Mouse (Mus musculus) intestine, embryonic 14.5 days (tissue): ENCODE results near the gene Adra2b. TPM values are rescaled to one million over a fixed set of nuclear protein-coding genes. Genes with fewer than 3 reads are reported as not detected.

ENCODE experiments used
- ATAC-seq: fragments of 200-750 bp; cut with Nextera tagmentation; replicated peaks from 2 replicates; pipeline ENCODE4 v1.8.0; 2017; ENCODE audit warnings: low read depth, moderate number of reproducible peaks, moderate TSS enrichment, moderate library complexity; ENCODE audit not compliant: low FRiP score, low TSS enrichment
- DNase-seq: peaks from one replicate; pipeline ENCODE4 v3.0.0-alpha.2; 2018; ENCODE audit warnings: low spot score
- H3K27ac ChIP-seq: fragments of 300-500 bp; sonication (generic); 2 replicates; pipeline ENCODE4 v1.5.1; 2014; ENCODE audit warnings: low read depth, mild to moderate bottlenecking, control low read depth
- H3K27me3 ChIP-seq: fragments of 300-500 bp; sonication (generic); replicated peaks from 2 replicates; pipeline ENCODE4 v1.6.1; 2014; ENCODE audit warnings: low read length, control low read depth; ENCODE audit not compliant: control insufficient read depth, insufficient read depth
- H3K36me3 ChIP-seq: fragments of 300-500 bp; sonication (generic); 2 replicates; pipeline ENCODE4 v1.6.1; 2014; ENCODE audit warnings: low read length, control low read depth; ENCODE audit not compliant: control insufficient read depth, insufficient read depth
- H3K4me1 ChIP-seq: fragments of 300-500 bp; sonication (generic); replicated peaks from 2 replicates; pipeline ENCODE4 v1.6.1; 2014; ENCODE audit warnings: low read length, control low read depth, mixed read lengths; ENCODE audit not compliant: control insufficient read depth, insufficient read depth
- H3K4me2 ChIP-seq: fragments of 300-500 bp; sonication (generic); 2 replicates; pipeline ENCODE4 v1.6.1; 2014; ENCODE audit warnings: low read length
- H3K4me3 ChIP-seq: fragments of 300-500 bp; sonication (generic); 2 replicates; pipeline ENCODE4 v1.5.1; 2014; ENCODE audit warnings: low read depth, low read length, control low read depth, mixed read lengths
- H3K9ac ChIP-seq: fragments of 300-500 bp; sonication (generic); 2 replicates; pipeline ENCODE4 v1.6.1; 2014; ENCODE audit warnings: mild to moderate bottlenecking, low read length
- H3K9me3 ChIP-seq: fragments of 300-500 bp; sonication (generic); 2 replicates; pipeline ENCODE4 v1.6.1; 2016; ENCODE audit warnings: low read length, control low read depth; ENCODE audit not compliant: control insufficient read depth
- WGBS: fragments of 180-500 bp; shearing (Covaris S2); extraction: QIAGEN DNeasy Blood & Tissue Kit; methylation state at CpG from one replicate; pipeline ENCODE4 v1.1.7; 2014; 5-methylcytosine and 5-hydroxymethylcytosine counted together
- polyA plus RNA-seq: library from polyadenylated mRNA; unstranded; fragments of >200 nt; fragmentation: Nextera tagmentation; extraction: Ambion mirVana; gene quantifications from 2 replicates; pipeline ENCODE4 v1.2.1, GENCODE M21; 2014

The Adra2b gene
- polyA plus RNA-seq, 1 experiment from 2014 or later = 0.85 TPM

DNA sequence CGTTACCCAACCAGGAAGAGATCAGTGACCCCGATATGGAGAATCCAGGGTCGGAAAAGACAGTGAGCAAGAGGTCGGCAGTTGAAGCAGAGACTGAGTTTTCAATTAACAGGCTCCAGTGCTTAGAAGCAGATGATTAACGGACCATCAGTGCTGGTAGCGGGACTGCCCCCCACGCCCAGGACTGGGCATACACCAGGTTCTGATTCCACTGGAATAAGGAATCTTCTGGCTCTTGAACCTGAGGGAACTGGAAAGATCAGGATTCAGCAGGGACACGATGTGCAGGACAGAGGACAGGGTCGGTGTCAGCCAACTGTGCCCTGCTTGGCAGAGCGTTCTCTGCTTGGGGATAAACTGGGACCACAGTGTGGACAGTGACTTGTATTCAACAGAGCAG lies 52.8 kb downstream of the Adra2b start:
- WGBS = 51% methylated on average over 10 of the region's 10 CpGs
- Histone ChIP-seq H3K27ac (no peak overlapping the region), H3K9ac (no peak overlapping the region), H3K36me3 (no peaks in the 10 kb centered on the region), H3K4me3 (no peak overlapping the region), H3K4me2 (no peak overlapping the region), H3K4me1 (no peaks in the 10 kb centered on the region), H3K27me3 (no peaks in the 10 kb centered on the region), H3K9me3 (no peaks in the 10 kb centered on the region)
- DNase-seq (no peak), ATAC-seq (no peak)

DNA sequence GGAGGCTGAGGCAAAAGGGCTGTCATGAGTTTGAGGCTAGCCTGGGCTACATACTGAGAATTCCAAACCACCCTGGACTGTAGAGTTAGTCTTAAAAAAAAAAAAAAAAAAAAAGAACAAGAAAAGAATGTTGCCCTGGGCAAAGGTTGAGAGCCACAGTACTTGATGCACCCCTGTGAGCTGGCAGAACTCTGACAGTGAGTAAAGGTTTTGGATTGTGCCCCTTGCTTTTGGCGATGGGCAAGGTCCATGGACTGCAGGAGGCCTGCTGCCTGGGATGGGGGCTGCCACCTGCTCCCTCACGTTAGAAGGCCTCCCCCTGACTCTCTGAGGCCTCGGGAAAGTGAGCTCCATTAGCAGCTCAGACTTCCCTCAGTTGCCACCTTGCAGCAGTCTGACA lies 53.7 kb downstream of the Adra2b start:
- Histone ChIP-seq H3K36me3 (no peaks in the 10 kb centered on the region), H3K4me1 (no peaks in the 10 kb centered on the region), H3K9me3 (no peaks in the 10 kb centered on the region), H3K4me3 (no peak overlapping the region), H3K9ac (no peak overlapping the region), H3K4me2 (no peak overlapping the region), H3K27me3 (no peaks in the 10 kb centered on the region), H3K27ac (no peak overlapping the region)
- ATAC-seq (no peak), DNase-seq (no peak)
- WGBS = 75% methylated on average over 3 of the region's 3 CpGs

Other genes with a start within 250 kb of the Adra2b start
- 82.5 and 88.2 TPM in 2 replicates for gene Ncaph, start 229.3 kb upstream of the Adra2b start, polyA plus RNA-seq
- gene Itpripl1, start 219.8 kb upstream of the Adra2b start, polyA plus RNA-seq = 22.8 and 26.3 TPM in 2 replicates
- gene 1810024B03Rik, start 154.9 kb upstream of the Adra2b start, polyA plus RNA-seq = 2.0 and 2.2 TPM in 2 replicates
- 67.8 and 77.2 TPM in 2 replicates for gene Snrnp200, start 154.8 kb upstream of the Adra2b start, polyA plus RNA-seq
- 62.6 and 64.7 TPM in 2 replicates for gene Ciao1, start 115.4 kb upstream of the Adra2b start, polyA plus RNA-seq
- 20.4 and 21.5 TPM in 2 replicates for gene Tmem127, start 115.3 kb upstream of the Adra2b start, polyA plus RNA-seq
- 93.8 and 94.5 TPM in 2 replicates for gene Stard7, start 93.0 kb upstream of the Adra2b start, polyA plus RNA-seq
- 2.5 and 4.5 TPM in 2 replicates for gene Dusp2, start 27.0 kb upstream of the Adra2b start, polyA plus RNA-seq
- gene Astl, start 24.6 kb upstream of the Adra2b start, polyA plus RNA-seq = not detected in 2 replicates
- 0.07 and 0.08 TPM in 2 replicates for gene Gpat2, start 62.0 kb downstream of the Adra2b start, polyA plus RNA-seq
- gene Fahd2a, start 81.4 kb downstream of the Adra2b start, polyA plus RNA-seq = 21.9 and 28.6 TPM in 2 replicates
- gene Kcnip3, start 158.9 kb downstream of the Adra2b start, polyA plus RNA-seq = 7.6 and 7.8 TPM in 2 replicates
- gene Prom2, start 178.3 kb downstream of the Adra2b start, polyA plus RNA-seq = 1.1 TPM in 2 replicates
- 4.0 and 4.4 TPM in 2 replicates for gene Zfp661, start 223.9 kb downstream of the Adra2b start, polyA plus RNA-seq
- 154 and 155 TPM in 2 replicates for gene Mrps5, start 224.0 kb downstream of the Adra2b start, polyA plus RNA-seq